Comparison of ENCODE assay signal across 9 mouse cellular contexts in genomic region chr4:106862317-106862716, GRCm38 (mm10). TPM values are rescaled to one million over a fixed set of nuclear protein-coding genes. Genes with fewer than 3 reads are reported as not detected.
DNase-seq lines count a peak whose midpoint lies in the region; ATAC-seq and TF ChIP-seq lines count a peak whose summit lies in the region.
"Had no signal": no experiment of that assay in that cellular context is flagged by ENCODE, and none has a peak within 500 bp of the region (broad histone marks: within the 10 kb centered on the region; RNA-seq: fewer than 3 reads in every experiment).

No protein-coding gene starts in this region.

- H3K4me3 ChIP-seq in stomach, embryonic 14.5 days (ENCODE audit: low read depth, low read length): no peak overlapping the region
- H3K4me3 ChIP-seq in stomach, postnatal 0 days (ENCODE audit: low read depth, low read length): no peak overlapping the region
- no peak overlapping the region for H3K4me3 ChIP-seq in limb, embryonic 12.5 days (replicated peaks)
- H3K4me3 ChIP-seq: neural tube, embryonic 13.5 days had no signal

- peaks cover 43% of the 10 kb centered on the region for H3K4me1 ChIP-seq in stomach, embryonic 14.5 days (ENCODE audit: control insufficient read depth, insufficient read depth, low read length)
- H3K4me1 ChIP-seq in stomach, postnatal 0 days (replicated peaks; ENCODE audit: control insufficient read depth, insufficient read depth): peaks cover 6% of the 10 kb centered on the region; the same call in 1 of the 2 replicates
- peaks cover 86% of the 10 kb centered on the region for H3K4me1 ChIP-seq in limb, embryonic 12.5 days (replicated peaks)

- no peak for ATAC-seq in stomach, embryonic 14.5 days (ENCODE audit: insufficient number of reproducible peaks, insufficient read depth, low FRiP score, low read depth)
- ATAC-seq in stomach, postnatal 0 days (ENCODE audit: low FRiP score, low TSS enrichment): no peak
- ATAC-seq in limb, embryonic 12.5 days (ENCODE audit: insufficient number of reproducible peaks, insufficient read depth, low FRiP score, low TSS enrichment, low read depth): no peak

- no peak for TF ChIP-seq CTCF in stomach, postnatal 0 days (IDR thresholded peaks at IDR 0.05; ENCODE audit: low read depth)

- no peak for TF ChIP-seq EP300 in stomach, postnatal 0 days (optimal IDR thresholded peaks at IDR 0.05)

- H3K27ac ChIP-seq in stomach, embryonic 14.5 days (ENCODE audit: low read length): peak overlapping the region; percentile 34; the same call in 1 of the 2 replicates
- no peak overlapping the region for H3K27ac ChIP-seq in stomach, postnatal 0 days (replicated peaks)
- peak overlapping the region; percentile 66 for H3K27ac ChIP-seq in limb, embryonic 12.5 days
- H3K27ac ChIP-seq: neural tube, embryonic 13.5 days had no signal

- no peaks in the 10 kb centered on the region for H3K27me3 ChIP-seq in stomach, embryonic 14.5 days (ENCODE audit: control insufficient read depth, insufficient read depth, low read length)
- no peaks in the 10 kb centered on the region for H3K27me3 ChIP-seq in stomach, postnatal 0 days (ENCODE audit: control insufficient read depth, insufficient read depth, low read length)
- H3K27me3 ChIP-seq in limb, embryonic 12.5 days: no peaks in the 10 kb centered on the region
- H3K27me3 ChIP-seq: neural tube, embryonic 13.5 days had no signal

- WGBS in stomach, embryonic 14.5 days: 22% methylated on average over 7 of the region's 7 CpGs
- WGBS in stomach, postnatal 0 days: 27% methylated on average over 7 of the region's 7 CpGs
- WGBS in limb, embryonic 12.5 days: 37% methylated on average over 7 of the region's 7 CpGs

- H3K9me3 ChIP-seq in stomach, embryonic 14.5 days (ENCODE audit: control insufficient read depth, low read depth, low read length): no peaks in the 10 kb centered on the region
- H3K9me3 ChIP-seq in stomach, postnatal 0 days (ENCODE audit: control insufficient read depth, low read length): no peaks in the 10 kb centered on the region
- no peaks in the 10 kb centered on the region for H3K9me3 ChIP-seq in limb, embryonic 12.5 days
- H3K9me3 ChIP-seq: neural tube, embryonic 13.5 days had no signal

- no peak overlapping the region for H3K4me2 ChIP-seq in stomach, embryonic 14.5 days (replicated peaks; ENCODE audit: low read depth, low read length)
- H3K4me2 ChIP-seq in stomach, postnatal 0 days (replicated peaks; ENCODE audit: low read depth): no peak overlapping the region
- no peak overlapping the region for H3K4me2 ChIP-seq in limb, embryonic 12.5 days
- H3K4me2 ChIP-seq: neural tube, embryonic 13.5 days had no signal

- H3K36me3 ChIP-seq in stomach, embryonic 14.5 days (ENCODE audit: control insufficient read depth, insufficient read depth, low read length): no peaks in the 10 kb centered on the region
- H3K36me3 ChIP-seq in stomach, postnatal 0 days (ENCODE audit: control insufficient read depth, insufficient read depth, low read length): no peaks in the 10 kb centered on the region
- no peaks in the 10 kb centered on the region for H3K36me3 ChIP-seq in limb, embryonic 12.5 days
- H3K36me3 ChIP-seq: neural tube, embryonic 13.5 days had no signal

- DNase-seq in adrenal gland, postnatal 14 days: peak; percentile 46
- DNase-seq in adrenal gland, adult (ENCODE audit: inconsistent age in 2 of 2, low spot score in 1 of 2): no peak
- DNase-seq in stomach, postnatal 0 days (ENCODE audit: low spot score): no peak
- peak; percentile 69 for DNase-seq in yolk sac, embryonic 10.5 days (ENCODE audit: low spot score)
- no peak for DNase-seq in testis, postnatal 10 days (ENCODE audit: low spot score)
- DNase-seq in ovary, postnatal 10 days (ENCODE audit: low spot score): no peak

- H3K9ac ChIP-seq in stomach, embryonic 14.5 days (replicated peaks; ENCODE audit: low read depth, low read length): no peak overlapping the region
- no peak overlapping the region for H3K9ac ChIP-seq in stomach, postnatal 0 days (ENCODE audit: low read length)
- H3K9ac ChIP-seq in limb, embryonic 12.5 days (replicated peaks): no peak overlapping the region
- H3K9ac ChIP-seq: neural tube, embryonic 13.5 days had no signal

RNA-seq across cellular contexts. Expression of gene Ssbp3, which starts 48.2 kb away (rescaled TPM):
- 60.6 and 66.3 TPM in 2 replicates for total RNA-seq in adrenal gland, postnatal 14 days (2021)
- polyA plus RNA-seq in stomach, embryonic 14.5 days (2014; fragmentation: Nextera tagmentation; extraction: Ambion mirVana): 79.9 and 83.9 TPM in 2 replicates
- 39.3 and 50.0 TPM in 2 replicates for polyA plus RNA-seq in stomach, postnatal 0 days (2015; fragmentation: Nextera tagmentation; extraction: Ambion mirVana)
- polyA plus RNA-seq in limb, embryonic 12.5 days (2016; fragmentation: Nextera tagmentation; extraction: Ambion mirVana): 278 and 295 TPM in 2 replicates

RNA-seq across cellular contexts. Expression of gene Acot11, which starts 57.5 kb away (rescaled TPM):
- 55.2 and 61.6 TPM in 2 replicates for total RNA-seq in adrenal gland, postnatal 14 days (2021)
- 3.7 and 3.9 TPM in 2 replicates for polyA plus RNA-seq in stomach, embryonic 14.5 days (2014; fragmentation: Nextera tagmentation; extraction: Ambion mirVana)
- polyA plus RNA-seq in stomach, postnatal 0 days (2015; fragmentation: Nextera tagmentation; extraction: Ambion mirVana): 2.8 and 3.1 TPM in 2 replicates
- polyA plus RNA-seq in limb, embryonic 12.5 days (2016; fragmentation: Nextera tagmentation; extraction: Ambion mirVana): 4.6 and 6.8 TPM in 2 replicates

Comparison
In these comparisons a context has a peak if more than half of its experiments do, and no peak if none do; other contexts are left out.
1. DNase-seq: peak in adrenal gland, postnatal 14 days (single experiment) and yolk sac, embryonic 10.5 days (single experiment); none in adrenal gland, adult (0 of 2), stomach, postnatal 0 days (single experiment), testis, postnatal 10 days (single experiment) and ovary, postnatal 10 days (single experiment).